Mouse (Mus musculus): Measurements from ENCODE around the gene Trim71. TPM values are rescaled to one million over a fixed set of nuclear protein-coding genes. Genes with fewer than 3 reads are reported as not detected.
"Not testable (repeated sequence)": the region's sequence is repeated elsewhere in the genome, so short reads cannot be mapped to it uniquely, and the experiment has no call there.

Gene Trim71
- polyA plus RNA-seq, 2 experiments from 2014 or later: 0.07 TPM; not detected in 1

GRCm38 (mm10) chr9:114525073-114525633, 39.0 kb downstream of the Trim71 start:
- ATAC-seq: no peak

GRCm38 (mm10) chr9:114522501-114522900, 41.7 kb downstream of the Trim71 start:
- no peak for ATAC-seq

DNA sequence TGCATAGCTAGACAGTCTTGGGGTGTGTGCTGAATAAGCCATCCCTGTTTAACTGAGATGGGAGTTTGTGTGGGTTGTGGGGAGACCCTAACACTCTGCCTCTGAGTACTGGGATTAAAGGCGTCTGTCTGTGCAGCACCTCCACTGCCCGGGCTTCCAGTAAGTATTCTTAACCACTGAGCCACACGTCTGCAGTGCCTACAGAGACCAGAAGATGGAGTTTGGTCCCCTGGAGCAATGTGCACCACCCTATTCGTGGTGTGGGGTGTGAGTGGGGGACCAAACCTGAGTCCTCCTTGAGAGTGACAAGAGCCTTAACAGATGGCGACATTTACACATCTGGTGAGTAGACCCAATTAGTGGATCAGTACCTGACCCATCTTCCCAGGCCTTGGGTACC, 42.1 kb downstream of the Trim71 start:
- no peak for ATAC-seq

- not testable (repeated sequence) for ATAC-seq
Observed at GRCm38 (mm10) chr9:114520529-114520928, 43.6 kb downstream of the Trim71 start.

DNA sequence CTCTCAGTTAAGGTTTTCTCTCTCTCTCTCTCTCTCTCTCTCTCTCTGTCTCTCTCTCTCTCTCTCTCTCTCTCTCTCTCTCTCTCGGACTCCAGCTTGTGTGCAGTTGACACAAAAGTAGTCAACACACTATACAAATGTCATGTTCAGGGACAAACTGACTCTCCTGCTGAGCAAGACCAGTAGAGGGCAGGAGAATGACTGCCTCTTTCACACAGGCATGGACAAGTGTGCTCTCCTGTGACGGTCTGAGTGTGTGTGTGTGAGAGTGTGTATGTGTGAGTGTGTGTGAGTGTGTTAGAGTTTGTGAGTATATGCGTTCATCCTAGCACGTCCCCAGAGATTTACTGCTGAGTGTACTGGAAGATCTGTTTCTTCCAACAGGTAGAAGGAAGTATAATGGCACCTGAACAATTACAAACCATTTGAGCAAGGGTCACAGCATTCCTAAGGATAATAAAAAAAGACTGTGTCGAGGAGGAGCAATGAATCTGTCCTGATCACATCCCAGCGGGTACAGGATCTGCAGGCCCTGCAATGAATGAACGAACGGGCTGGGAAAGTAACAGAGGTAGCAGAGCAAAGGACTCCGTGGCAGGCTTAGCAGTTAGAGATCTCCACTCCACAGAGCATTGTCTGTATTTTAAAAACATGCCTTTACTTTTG, 45.2 kb downstream of the Trim71 start:
- ATAC-seq: no peak

GRCm38 (mm10) chr9:114517924-114518497, 46.2 kb downstream of the Trim71 start:
- ATAC-seq: no peak

- no peak for ATAC-seq
Observed at GRCm38 (mm10) chr9:114515364-114515763, 48.8 kb downstream of the Trim71 start, which contains the start of gene C130032M10Rik. Gene C130032M10Rik, plus strand, starts transcription at chr9:114515697.

DNA sequence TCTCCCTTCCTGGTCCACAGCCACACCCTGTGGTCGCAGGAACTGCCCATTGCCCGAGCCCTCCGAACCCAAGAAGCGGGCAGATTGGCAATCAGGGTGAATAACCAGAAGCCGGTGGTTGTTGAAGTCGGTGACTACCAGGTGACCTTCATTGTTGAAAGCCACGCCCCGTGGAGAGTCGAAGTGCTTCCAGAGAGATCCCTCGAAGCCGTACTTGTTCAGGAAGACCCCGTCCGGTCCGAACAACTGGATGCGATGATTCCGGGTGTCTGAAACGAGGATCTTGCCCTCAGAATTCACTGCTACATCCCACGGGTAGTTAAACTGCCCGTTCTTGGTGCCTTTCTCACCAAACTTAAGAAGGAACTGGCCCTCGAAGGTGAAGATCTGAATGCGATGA, 51.3 kb downstream of the Trim71 start:
- no peak for ATAC-seq

GRCm38 (mm10) chr9:114509785-114510184, 54.4 kb downstream of the Trim71 start:
- ATAC-seq: peak; percentile 83

- peak; percentile 53 for ATAC-seq
Observed at GRCm38 (mm10) chr9:114507421-114507820, 56.7 kb downstream of the Trim71 start.

GRCm38 (mm10) chr9:114506564-114506963, 57.6 kb downstream of the Trim71 start:
- ATAC-seq: no peak

DNA sequence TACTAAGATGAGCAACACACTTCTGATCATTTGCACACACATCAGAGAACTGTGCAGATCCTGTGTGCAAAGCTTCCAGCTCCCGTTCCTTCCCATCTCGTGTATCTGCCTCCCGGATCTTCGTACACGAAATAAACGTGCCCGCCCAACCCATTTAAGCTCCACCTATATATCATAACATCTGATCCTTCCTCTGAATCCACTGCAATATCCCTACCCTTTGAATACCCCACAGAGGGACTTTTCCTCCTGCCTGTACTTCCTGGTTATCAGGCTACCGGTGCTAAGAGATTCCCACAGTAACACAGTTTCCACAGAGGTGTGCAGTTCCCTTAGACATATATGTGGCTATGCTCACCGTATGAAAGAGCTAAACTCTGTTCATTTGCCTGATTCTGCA, 59.4 kb downstream of the Trim71 start, which contains the start of gene Ccr4:
Gene Ccr4, minus strand, starts transcription at position 101 of the 400 bp plus-strand sequence.
- ATAC-seq: no peak

DNA sequence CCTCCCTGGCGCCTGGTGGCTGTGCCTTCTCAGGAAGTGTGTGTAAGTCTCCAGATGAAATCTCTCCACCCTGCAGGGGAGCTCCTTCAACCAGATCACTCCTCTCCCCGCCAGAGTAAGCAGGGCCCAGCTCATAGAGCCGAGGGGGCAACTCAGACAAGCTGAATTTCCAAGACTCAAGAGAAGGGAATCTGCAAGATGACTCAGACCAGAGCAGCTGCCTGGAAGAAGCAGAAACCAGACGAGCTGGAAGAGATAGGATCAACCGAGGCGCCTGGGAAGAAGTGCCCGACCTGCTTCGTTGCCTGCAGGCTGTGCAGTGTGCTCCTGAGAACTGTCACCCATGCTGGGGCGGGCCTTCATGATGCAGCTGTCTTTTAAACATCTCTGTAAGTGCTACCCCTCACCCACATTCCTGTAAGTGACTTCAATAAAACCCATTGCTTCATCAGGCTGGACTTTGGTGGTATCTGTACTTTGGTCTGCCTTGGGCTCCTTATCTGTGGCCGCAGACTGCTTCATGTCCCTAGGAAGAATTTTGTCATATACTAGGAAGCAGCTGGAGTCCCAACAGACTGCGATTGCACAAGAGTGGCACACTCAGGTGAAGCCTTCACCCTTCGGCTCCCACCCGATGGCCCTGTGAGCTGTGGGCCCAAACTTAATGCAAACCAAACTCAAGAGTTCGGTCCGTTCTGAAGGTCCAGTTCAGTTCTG, 61.3 kb downstream of the Trim71 start:
- no peak for ATAC-seq

- ATAC-seq: no peak
Observed at GRCm38 (mm10) chr9:114501913-114502312, 62.3 kb downstream of the Trim71 start.

- no peak for ATAC-seq
Observed at GRCm38 (mm10) chr9:114501111-114501510, 63.1 kb downstream of the Trim71 start.

DNA sequence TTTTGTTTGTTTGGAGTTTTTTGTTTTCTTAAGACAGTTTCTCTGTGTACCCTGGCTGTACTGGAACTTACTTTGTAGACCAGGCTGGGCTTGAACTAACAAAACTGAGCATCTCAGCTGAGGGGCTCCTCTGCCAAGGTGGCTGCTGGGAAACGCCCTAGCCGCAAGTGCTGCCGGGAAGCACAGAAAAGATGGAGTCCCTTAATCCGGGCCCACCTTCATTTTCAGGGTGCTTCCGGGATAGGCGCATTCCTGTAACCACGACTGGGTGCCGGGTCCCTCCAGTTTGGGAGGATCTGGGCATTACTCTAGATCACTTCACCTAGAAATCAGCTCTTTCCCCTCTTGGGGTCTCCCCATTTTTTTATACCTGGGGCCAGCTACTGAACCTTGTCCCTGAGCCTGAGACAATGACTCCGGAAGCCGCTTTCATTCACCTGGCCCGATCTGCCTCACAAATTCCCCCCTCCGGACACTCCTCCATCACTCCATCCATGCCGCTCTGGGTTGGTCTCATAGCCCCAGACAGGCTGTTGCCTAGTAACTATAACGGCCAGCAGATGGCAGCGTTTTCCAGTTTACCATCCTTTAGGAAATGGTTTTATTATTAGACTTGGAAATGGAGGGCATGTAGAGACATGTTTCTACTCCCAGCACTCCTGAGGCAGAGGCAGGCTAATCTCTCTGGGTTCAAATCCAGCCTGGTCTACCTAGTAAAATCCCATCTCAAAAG, 64.2 kb downstream of the Trim71 start:
- ATAC-seq: no peak

- ATAC-seq: peak; percentile 43
Observed at GRCm38 (mm10) chr9:114498218-114498617, 66.0 kb downstream of the Trim71 start.

DNA sequence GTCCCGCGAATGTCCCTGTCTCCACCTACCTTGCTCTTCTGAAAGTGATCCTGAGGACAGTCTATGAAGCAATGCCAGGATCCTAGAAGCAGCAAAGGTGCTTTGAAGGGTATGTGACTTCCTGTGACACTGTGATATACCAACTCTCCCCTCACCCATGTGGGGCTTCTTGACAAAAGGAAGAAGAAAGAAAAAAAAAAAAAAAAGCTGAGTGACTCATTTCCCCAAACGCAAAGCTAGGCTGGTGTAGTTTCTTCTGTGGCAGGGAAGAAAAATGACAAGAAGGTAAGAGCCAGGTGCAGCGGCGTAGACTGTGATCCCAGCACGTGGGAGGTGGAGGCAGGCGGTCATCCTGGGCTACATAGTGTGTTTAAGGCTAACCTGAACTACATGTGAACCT, 67.7 kb downstream of the Trim71 start:
- ATAC-seq: peak; percentile 83

DNA sequence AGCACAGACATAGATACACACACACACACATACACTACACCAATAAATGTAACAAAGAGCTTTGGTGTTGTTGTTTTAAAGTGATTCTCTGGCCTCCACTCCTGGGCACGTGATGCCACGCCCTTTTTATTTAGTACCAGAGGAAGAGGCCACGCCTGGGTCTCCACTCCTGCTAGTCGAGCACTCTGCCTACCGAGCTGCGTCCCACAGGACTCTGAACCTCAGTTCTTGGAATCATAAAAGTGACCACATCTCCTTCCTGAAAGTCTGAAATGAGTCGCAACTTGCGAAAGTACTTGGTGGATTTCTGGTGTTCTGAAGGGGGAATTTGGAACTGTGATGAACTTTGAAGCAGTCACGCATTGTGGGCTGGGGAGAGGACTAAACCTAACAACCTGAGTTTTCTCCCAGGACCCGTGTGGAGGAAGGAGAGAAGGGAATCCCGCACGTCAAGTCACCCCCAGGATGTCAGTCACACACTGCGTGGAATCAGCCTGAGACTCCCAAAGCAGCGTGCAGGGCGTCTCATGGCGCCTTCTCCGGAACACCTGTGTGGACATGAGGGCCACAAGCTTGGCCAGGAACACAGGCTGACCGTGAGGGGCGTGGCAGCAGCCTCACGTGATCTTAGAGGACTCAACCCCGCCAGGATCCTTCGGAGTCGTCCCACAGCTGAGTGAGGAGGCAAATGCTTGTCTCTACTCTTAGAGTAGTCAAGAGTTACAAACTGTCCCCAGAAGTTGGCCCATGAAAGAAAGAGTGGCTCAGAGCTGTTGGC, 76.5 kb downstream of the Trim71 start:
- peak; percentile 38 for ATAC-seq

- no peak for ATAC-seq
Observed at GRCm38 (mm10) chr9:114486808-114487207, 77.4 kb downstream of the Trim71 start.

- no peak for ATAC-seq
Observed at GRCm38 (mm10) chr9:114484771-114485170, 79.4 kb downstream of the Trim71 start.

DNA sequence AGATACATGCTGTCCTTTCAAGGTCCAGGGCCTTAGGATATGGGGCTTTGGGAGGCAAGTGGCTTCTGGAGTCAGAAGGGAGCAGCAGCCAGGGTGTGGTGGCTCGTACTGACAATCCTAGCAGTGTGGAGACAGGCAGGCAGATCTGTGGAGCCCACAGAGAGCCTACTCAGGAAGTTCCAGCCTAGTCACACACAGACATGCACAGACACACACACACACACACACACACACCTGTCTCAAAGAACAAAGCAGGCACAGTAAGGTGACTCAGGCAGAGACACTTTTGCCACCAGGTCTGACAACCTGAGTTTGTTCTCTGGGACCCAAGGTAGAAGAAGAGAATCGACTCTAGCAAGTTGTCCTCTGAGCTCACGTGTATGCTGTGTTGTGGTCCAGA, 83.2 kb downstream of the Trim71 start:
- peak; percentile 47 for ATAC-seq
